Mouse (Mus musculus): ENCODE measurements around the gene Elof1. TPM values are rescaled to one million over a fixed set of nuclear protein-coding genes. Genes with fewer than 3 reads are reported as not detected.

The Elof1 gene
- polyA plus RNA-seq, 1 experiment from 2014 or later = 211 TPM

GRCm38 (mm10) chr9:22116086-22116485, 886 bp downstream of the Elof1 start:
- Histone ChIP-seq H3K36me3 (ENCODE audit: control insufficient read depth, insufficient read depth, low read length) (peaks cover 8% of the 10 kb centered on the region; the same call in 1 of the 2 replicates), H3K27me3 (ENCODE audit: control insufficient read depth, insufficient read depth, low read length) (no peaks in the 10 kb centered on the region), H3K9ac (ENCODE audit: low read depth, low read length) (peak overlapping the region; percentile 96), H3K4me1 (replicated peaks; ENCODE audit: control insufficient read depth, insufficient read depth, low read length) (peaks cover 7% of the 10 kb centered on the region; the same call in 1 of the 2 replicates), H3K4me3 (ENCODE audit: low read depth, low read length) (peak overlapping the region; percentile 85), H3K9me3 (ENCODE audit: control insufficient read depth, low read length) (no peaks in the 10 kb centered on the region), H3K4me2 (replicated peaks; ENCODE audit: low read depth, low read length) (peak overlapping the region; percentile 81), H3K27ac (ENCODE audit: low read depth, low read length) (peak overlapping the region; percentile 65; the same call in 1 of the 2 replicates)
- WGBS = 25% methylated on average over 15 of the region's 15 CpGs
- DNase-seq (ENCODE audit: low spot score) = peak; percentile 43
- no peak for ATAC-seq (ENCODE audit: low FRiP score)

GRCm38 (mm10) chr9:22115635-22116034, 1.3 kb downstream of the Elof1 start:
- 87% methylated on average over 4 of the region's 4 CpGs for WGBS

GRCm38 (mm10) chr9:22108194-22108593, 8.8 kb downstream of the Elof1 start:
- DNase-seq (ENCODE audit: low spot score) = no peak
- H3K27me3 ChIP-seq (ENCODE audit: control insufficient read depth, insufficient read depth, low read length) = no peaks in the 10 kb centered on the region
- no peaks in the 10 kb centered on the region for H3K9me3 ChIP-seq (ENCODE audit: control insufficient read depth, low read length)

More at GRCm38 (mm10) chr9:22115635-22116034, 1.3 kb downstream of the Elof1 start:
- H3K4me3 ChIP-seq (ENCODE audit: low read depth, low read length) = no peak overlapping the region; the same call in 1 of the 2 replicates
- peaks cover 8% of the 10 kb centered on the region; the same call in 1 of the 2 replicates for H3K36me3 ChIP-seq (ENCODE audit: control insufficient read depth, insufficient read depth, low read length)
- no peaks in the 10 kb centered on the region for H3K9me3 ChIP-seq (ENCODE audit: control insufficient read depth, low read length)
- H3K27ac ChIP-seq (ENCODE audit: low read depth, low read length) = no peak overlapping the region; the same call in 1 of the 2 replicates
- H3K27me3 ChIP-seq (ENCODE audit: control insufficient read depth, insufficient read depth, low read length) = no peaks in the 10 kb centered on the region
- DNase-seq (ENCODE audit: low spot score) = no peak
- peaks cover 7% of the 10 kb centered on the region; the same call in 1 of the 2 replicates for H3K4me1 ChIP-seq (replicated peaks; ENCODE audit: control insufficient read depth, insufficient read depth, low read length)
- H3K9ac ChIP-seq (ENCODE audit: low read depth, low read length) = peak overlapping the region; percentile 96
- H3K4me2 ChIP-seq (replicated peaks; ENCODE audit: low read depth, low read length) = peak overlapping the region; percentile 81
- ATAC-seq (ENCODE audit: low FRiP score) = no peak

GRCm38 (mm10) chr9:22099922-22100321, 17.1 kb downstream of the Elof1 start:
- H3K36me3 ChIP-seq (ENCODE audit: control insufficient read depth, insufficient read depth, low read length) = no peaks in the 10 kb centered on the region
- 4% methylated on average over 18 of the region's 18 CpGs for WGBS
- no peaks in the 10 kb centered on the region for H3K9me3 ChIP-seq (ENCODE audit: control insufficient read depth, low read length)
- ATAC-seq (ENCODE audit: low FRiP score) = no peak
- no peak overlapping the region for H3K9ac ChIP-seq (ENCODE audit: low read depth, low read length)
- no peak overlapping the region for H3K4me3 ChIP-seq (ENCODE audit: low read depth, low read length)
- no peak overlapping the region for H3K4me2 ChIP-seq (replicated peaks; ENCODE audit: low read depth, low read length)
- H3K27me3 ChIP-seq (ENCODE audit: control insufficient read depth, insufficient read depth, low read length) = peaks cover 24% of the 10 kb centered on the region
- no peak for DNase-seq (ENCODE audit: low spot score)
- peaks cover 3% of the 10 kb centered on the region; the same call in 1 of the 2 replicates for H3K4me1 ChIP-seq (replicated peaks; ENCODE audit: control insufficient read depth, insufficient read depth, low read length)
- no peak overlapping the region for H3K27ac ChIP-seq (ENCODE audit: low read depth, low read length)

More at GRCm38 (mm10) chr9:22108194-22108593, 8.8 kb downstream of the Elof1 start:
- H3K4me3 ChIP-seq (ENCODE audit: low read depth, low read length) = no peak overlapping the region
- no peaks in the 10 kb centered on the region for H3K4me1 ChIP-seq (replicated peaks; ENCODE audit: control insufficient read depth, insufficient read depth, low read length)
- peaks cover 11% of the 10 kb centered on the region; the same call in 1 of the 2 replicates for H3K36me3 ChIP-seq (ENCODE audit: control insufficient read depth, insufficient read depth, low read length)
- no peak overlapping the region for H3K9ac ChIP-seq (ENCODE audit: low read depth, low read length)
- WGBS = 94% methylated on average over 9 of the region's 9 CpGs
- no peak overlapping the region for H3K27ac ChIP-seq (ENCODE audit: low read depth, low read length)
- ATAC-seq (ENCODE audit: low FRiP score) = no peak
- no peak overlapping the region for H3K4me2 ChIP-seq (replicated peaks; ENCODE audit: low read depth, low read length)

- no peak within 1 kb of the TSS for H3K4me2 ChIP-seq (replicated peaks; ENCODE audit: low read depth, low read length)
- no peak within 1 kb of the TSS for H3K4me3 ChIP-seq (ENCODE audit: low read depth, low read length)
- H3K9ac ChIP-seq (ENCODE audit: low read depth, low read length) = no peak within 1 kb of the TSS
- DNase-seq (ENCODE audit: low spot score) (no peak), ATAC-seq (ENCODE audit: low FRiP score) (no peak)
- H3K27ac ChIP-seq (ENCODE audit: low read depth, low read length) = no peak within 1 kb of the TSS
- H3K4me1 ChIP-seq (replicated peaks; ENCODE audit: control insufficient read depth, insufficient read depth, low read length) = peaks cover 3% of the 10 kb centered on the region; the same call in 1 of the 2 replicates
- no peaks in the 10 kb centered on the region for H3K36me3 ChIP-seq (ENCODE audit: control insufficient read depth, insufficient read depth, low read length)
- peaks cover 24% of the 10 kb centered on the region for H3K27me3 ChIP-seq (ENCODE audit: control insufficient read depth, insufficient read depth, low read length)
- no peaks in the 10 kb centered on the region for H3K9me3 ChIP-seq (ENCODE audit: control insufficient read depth, low read length)
- 8% methylated on average over 14 of the region's 14 CpGs for WGBS
Observed at GRCm38 (mm10) chr9:22098993-22099696, 17.8 kb downstream of the Elof1 start, which contains the start of gene Cnn1. Cnn1 (plus strand) TSS chr9:22099216.

GRCm38 (mm10) chr9:22095854-22096307, 21.1 kb downstream of the Elof1 start:
- peaks cover 3% of the 10 kb centered on the region; the same call in 1 of the 2 replicates for H3K4me1 ChIP-seq (replicated peaks; ENCODE audit: control insufficient read depth, insufficient read depth, low read length)
- 5% methylated on average over 24 of the region's 24 CpGs for WGBS
- ATAC-seq (ENCODE audit: low FRiP score) = peak; percentile 66; the same call in 1 of the 2 replicates
- peak; percentile 84 for DNase-seq (ENCODE audit: low spot score)
- no peaks in the 10 kb centered on the region for H3K9me3 ChIP-seq (ENCODE audit: control insufficient read depth, low read length)
- peak overlapping the region; percentile 30 for H3K4me3 ChIP-seq (ENCODE audit: low read depth, low read length)
- H3K4me2 ChIP-seq (replicated peaks; ENCODE audit: low read depth, low read length) = peak overlapping the region; percentile 60
- H3K9ac ChIP-seq (ENCODE audit: low read depth, low read length) = peak overlapping the region; percentile 48
- no peak overlapping the region for H3K27ac ChIP-seq (ENCODE audit: low read depth, low read length)
- H3K36me3 ChIP-seq (ENCODE audit: control insufficient read depth, insufficient read depth, low read length) = no peaks in the 10 kb centered on the region
- H3K27me3 ChIP-seq (ENCODE audit: control insufficient read depth, insufficient read depth, low read length) = peaks cover 19% of the 10 kb centered on the region

GRCm38 (mm10) chr9:22092746-22093145, 24.2 kb downstream of the Elof1 start:
- no peak overlapping the region for H3K4me2 ChIP-seq (replicated peaks; ENCODE audit: low read depth, low read length)
- H3K4me1 ChIP-seq (replicated peaks; ENCODE audit: control insufficient read depth, insufficient read depth, low read length) = peaks cover 3% of the 10 kb centered on the region; the same call in 1 of the 2 replicates
- H3K27ac ChIP-seq (ENCODE audit: low read depth, low read length) = no peak overlapping the region
- ATAC-seq (ENCODE audit: low FRiP score) = no peak
- no peak overlapping the region for H3K4me3 ChIP-seq (ENCODE audit: low read depth, low read length)
- H3K9ac ChIP-seq (ENCODE audit: low read depth, low read length) = no peak overlapping the region
- no peaks in the 10 kb centered on the region; the same call in 1 of the 2 replicates for H3K27me3 ChIP-seq (ENCODE audit: control insufficient read depth, insufficient read depth, low read length)
- DNase-seq (ENCODE audit: low spot score) = no peak
- no peaks in the 10 kb centered on the region for H3K9me3 ChIP-seq (ENCODE audit: control insufficient read depth, low read length)
- H3K36me3 ChIP-seq (ENCODE audit: control insufficient read depth, insufficient read depth, low read length) = no peaks in the 10 kb centered on the region
- WGBS = 85% methylated on average over 6 of the region's 6 CpGs

GRCm38 (mm10) chr9:22089986-22090385, 27.0 kb downstream of the Elof1 start:
- WGBS = 86% methylated on average over 7 of the region's 7 CpGs
- no peak for ATAC-seq (ENCODE audit: low FRiP score)
- H3K4me3 ChIP-seq (ENCODE audit: low read depth, low read length) = no peak overlapping the region
- H3K9ac ChIP-seq (ENCODE audit: low read depth, low read length) = no peak overlapping the region
- no peak overlapping the region for H3K4me2 ChIP-seq (replicated peaks; ENCODE audit: low read depth, low read length)
- no peaks in the 10 kb centered on the region for H3K27me3 ChIP-seq (ENCODE audit: control insufficient read depth, insufficient read depth, low read length)
- H3K9me3 ChIP-seq (ENCODE audit: control insufficient read depth, low read length) = no peaks in the 10 kb centered on the region
- no peaks in the 10 kb centered on the region for H3K4me1 ChIP-seq (replicated peaks; ENCODE audit: control insufficient read depth, insufficient read depth, low read length)
- no peaks in the 10 kb centered on the region for H3K36me3 ChIP-seq (ENCODE audit: control insufficient read depth, insufficient read depth, low read length)
- no peak overlapping the region for H3K27ac ChIP-seq (ENCODE audit: low read depth, low read length)
- no peak for DNase-seq (ENCODE audit: low spot score)
